Mouse (Mus musculus) ES-Bruce4 (cell line): ENCODE results near the gene Krt87. TPM values are rescaled to one million over a fixed set of nuclear protein-coding genes. Genes with fewer than 3 reads are reported as not detected.

Experiments
- H3K27ac ChIP-seq: 2 replicates; pipeline ENCODE4 v1.5.1; 2012; ENCODE audit warnings: low read length, inconsistent platforms; ENCODE audit not compliant: insufficient read depth
- H3K27me3 ChIP-seq: 2 replicates; pipeline ENCODE4 v1.6.1; 2012; ENCODE audit warnings: mild to moderate bottlenecking, low read length, inconsistent platforms; ENCODE audit not compliant: control insufficient read depth, poor library complexity, insufficient read depth, severe bottlenecking
- H3K36me3 ChIP-seq: 2 replicates; pipeline ENCODE4 v1.6.1; 2012; ENCODE audit warnings: inconsistent platforms, mild to moderate bottlenecking, low read length, moderate library complexity; ENCODE audit not compliant: control insufficient read depth, poor library complexity, insufficient read depth, severe bottlenecking
- H3K4me1 ChIP-seq: one replicate; pipeline ENCODE4 v1.8.1; 2011; ENCODE audit warnings: low read length; ENCODE audit not compliant: control insufficient read depth, insufficient read depth
- H3K4me3 ChIP-seq: 2 replicates; pipeline ENCODE4 v1.5.1; 2011; ENCODE audit warnings: low read depth, mild to moderate bottlenecking, low read length
- H3K9ac ChIP-seq: 2 replicates; pipeline ENCODE4 v1.6.1; 2012; ENCODE audit warnings: low read depth, mild to moderate bottlenecking, inconsistent platforms; ENCODE audit not compliant: poor library complexity, severe bottlenecking
- H3K9me3 ChIP-seq: replicated peaks from 2 replicates; pipeline ENCODE4 v1.6.1; 2012; ENCODE audit warnings: mild to moderate bottlenecking, low read length, inconsistent platforms; ENCODE audit not compliant: control insufficient read depth, poor library complexity, insufficient read depth, severe bottlenecking
- CTCF ChIP-seq: IDR thresholded peaks from one replicate; pipeline ENCODE4 v1.8.1; 2011; ENCODE audit warnings: low read depth, low read length
- EP300 ChIP-seq: IDR thresholded peaks from 2 replicates; pipeline ENCODE4 v1.6.1; 2011; ENCODE audit warnings: low read depth, low read length; ENCODE audit not compliant: insufficient read depth
- POLR2A ChIP-seq: IDR thresholded peaks from one replicate; pipeline ENCODE4 v1.8.1; 2011; ENCODE audit warnings: low read length; ENCODE audit not compliant: insufficient read depth
- polyA plus RNA-seq: library from polyadenylated mRNA; stranded (reverse); fragments of >200 nt; gene quantifications from 2 replicates; pipeline ENCODE4 v1.2.4, GENCODE M21; 2011; ENCODE audit warnings: low read depth; ENCODE audit not compliant: missing spikeins, insufficient read depth, insufficient read length

Gene Krt87
- polyA plus RNA-seq, 1 experiment, result not detected

DNA sequence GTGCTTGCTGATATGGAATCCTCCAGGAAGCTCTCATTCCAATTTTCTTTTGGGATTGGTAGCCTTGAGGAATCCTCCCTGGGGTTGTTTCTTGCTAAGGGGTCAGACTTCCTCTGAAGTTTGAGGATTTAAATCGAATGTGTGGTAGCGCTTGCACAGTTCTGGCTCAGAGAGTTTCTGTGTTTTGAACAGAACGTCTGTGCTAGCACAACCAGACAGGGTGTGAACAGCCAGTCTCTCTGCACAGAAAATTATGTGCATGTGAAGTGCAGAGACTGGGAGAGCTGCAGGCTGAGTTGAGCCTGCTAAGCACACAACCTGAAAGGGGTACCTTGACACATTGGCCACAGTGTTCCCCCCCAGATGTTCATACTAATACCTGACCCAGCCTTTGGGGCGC lies 2.2 kb upstream of the Krt87 start:
- H3K27me3 ChIP-seq, result no peaks in the 10 kb centered on the region; the same call in 1 of the 2 replicates

DNA sequence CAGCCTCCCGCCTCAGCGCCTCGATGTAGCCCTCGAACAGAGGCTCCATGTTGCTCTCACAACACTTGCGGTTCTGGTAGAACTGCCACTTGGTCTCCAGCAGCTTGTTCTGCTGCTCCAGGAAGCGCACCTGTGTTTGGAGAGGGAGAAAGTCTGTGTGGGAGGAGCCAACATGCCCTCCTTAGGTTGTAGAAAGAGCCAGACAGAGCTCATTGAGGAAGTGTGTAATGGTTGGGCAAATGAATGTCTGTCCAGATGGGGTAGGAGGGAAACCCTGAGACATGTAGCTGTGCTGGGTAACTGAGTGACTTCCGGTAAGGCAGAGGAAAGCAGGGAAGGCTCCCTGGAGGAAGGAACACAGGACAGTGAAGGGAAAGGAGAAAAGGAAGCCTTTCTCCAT lies 2.0 kb downstream of the Krt87 start:
- Histone ChIP-seq H3K4me3 (no peak overlapping the region), H3K9me3 (no peaks in the 10 kb centered on the region), H3K27me3 (no peaks in the 10 kb centered on the region; the same call in 1 of the 2 replicates), H3K27ac (no peak overlapping the region), H3K4me1 (no peaks in the 10 kb centered on the region), H3K36me3 (no peaks in the 10 kb centered on the region), H3K9ac (no peak overlapping the region)
- no peak for TF ChIP-seq EP300
- no peak for TF ChIP-seq CTCF
- no peak for TF ChIP-seq POLR2A

More for the DNA sequence above, 2.2 kb upstream of the Krt87 start:
- Histone ChIP-seq H3K27ac (no peak overlapping the region), H3K4me3 (no peak overlapping the region), H3K36me3 (no peaks in the 10 kb centered on the region), H3K4me1 (no peaks in the 10 kb centered on the region), H3K9ac (no peak overlapping the region), H3K9me3 (no peaks in the 10 kb centered on the region)
- TF ChIP-seq POLR2A, result no peak
- no peak for TF ChIP-seq CTCF
- no peak for TF ChIP-seq EP300

- TF ChIP-seq CTCF (no peak), EP300 (no peak), POLR2A (no peak)
- H3K4me1 ChIP-seq, result peaks cover 3% of the 10 kb centered on the region
- no peak overlapping the region for H3K4me3 ChIP-seq
- no peaks in the 10 kb centered on the region for H3K27me3 ChIP-seq
- no peaks in the 10 kb centered on the region for H3K9me3 ChIP-seq
- H3K36me3 ChIP-seq, result no peaks in the 10 kb centered on the region
- H3K27ac ChIP-seq, result no peak overlapping the region
- no peak overlapping the region for H3K9ac ChIP-seq
Measured at GRCm38 (mm10) chr15:101424914-101425313, 13.7 kb downstream of the Krt87 start.

GRCm38 (mm10) chr15:101420903-101421302 lies 17.7 kb downstream of the Krt87 start:
- Histone ChIP-seq H3K4me1 (peaks cover 4% of the 10 kb centered on the region), H3K36me3 (no peaks in the 10 kb centered on the region), H3K9ac (no peak overlapping the region), H3K4me3 (no peak overlapping the region), H3K9me3 (no peaks in the 10 kb centered on the region), H3K27ac (no peak overlapping the region), H3K27me3 (no peaks in the 10 kb centered on the region)
- TF ChIP-seq CTCF, result peak; percentile 32
- TF ChIP-seq POLR2A, result no peak

DNA sequence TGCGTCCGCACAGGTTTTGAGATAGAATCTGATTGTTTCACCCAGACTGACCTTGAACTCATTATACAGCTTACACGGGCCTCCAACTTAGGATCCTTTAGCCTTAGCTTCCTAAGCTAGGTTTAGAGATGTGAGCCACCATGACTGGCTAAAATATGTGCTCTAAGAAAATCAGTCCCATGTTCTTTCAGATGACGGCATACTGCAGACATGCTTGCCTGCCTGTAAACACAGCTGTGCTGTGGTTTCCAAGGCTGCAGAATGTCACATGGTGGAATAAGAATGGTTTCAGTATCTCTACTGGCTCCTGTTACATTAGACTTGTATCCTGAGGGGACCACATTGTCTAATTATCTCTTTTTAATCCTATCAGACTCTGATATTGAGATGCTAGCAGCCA lies 19.7 kb downstream of the Krt87 start:
- no peaks in the 10 kb centered on the region for H3K36me3 ChIP-seq
- H3K9me3 ChIP-seq, result no peaks in the 10 kb centered on the region
- H3K27me3 ChIP-seq, result no peaks in the 10 kb centered on the region
- no peak for TF ChIP-seq EP300
- no peak for TF ChIP-seq POLR2A
- no peak for TF ChIP-seq CTCF
- H3K4me3 ChIP-seq, result no peak overlapping the region
- H3K27ac ChIP-seq, result no peak overlapping the region
- no peak overlapping the region for H3K9ac ChIP-seq
- H3K4me1 ChIP-seq, result peaks cover 6% of the 10 kb centered on the region

GRCm38 (mm10) chr15:101414807-101415565 lies 23.6 kb downstream of the Krt87 start:
- TF ChIP-seq CTCF (no peak), EP300 (peak; percentile 89)
- Histone ChIP-seq H3K4me1 (peaks cover 8% of the 10 kb centered on the region), H3K9me3 (no peaks in the 10 kb centered on the region), H3K27ac (no peak overlapping the region), H3K9ac (no peak overlapping the region), H3K4me3 (no peak overlapping the region), H3K27me3 (no peaks in the 10 kb centered on the region; the same call in 1 of the 2 replicates), H3K36me3 (no peaks in the 10 kb centered on the region)
